Mouse (Mus musculus): ENCODE results near the gene Rpgrip1l. TPM values are rescaled to one million over a fixed set of nuclear protein-coding genes. Genes with fewer than 3 reads are reported as not detected.

Gene Rpgrip1l
- polyA plus RNA-seq, 1 experiment from 2014 or later, result 16.5 TPM

DNA sequence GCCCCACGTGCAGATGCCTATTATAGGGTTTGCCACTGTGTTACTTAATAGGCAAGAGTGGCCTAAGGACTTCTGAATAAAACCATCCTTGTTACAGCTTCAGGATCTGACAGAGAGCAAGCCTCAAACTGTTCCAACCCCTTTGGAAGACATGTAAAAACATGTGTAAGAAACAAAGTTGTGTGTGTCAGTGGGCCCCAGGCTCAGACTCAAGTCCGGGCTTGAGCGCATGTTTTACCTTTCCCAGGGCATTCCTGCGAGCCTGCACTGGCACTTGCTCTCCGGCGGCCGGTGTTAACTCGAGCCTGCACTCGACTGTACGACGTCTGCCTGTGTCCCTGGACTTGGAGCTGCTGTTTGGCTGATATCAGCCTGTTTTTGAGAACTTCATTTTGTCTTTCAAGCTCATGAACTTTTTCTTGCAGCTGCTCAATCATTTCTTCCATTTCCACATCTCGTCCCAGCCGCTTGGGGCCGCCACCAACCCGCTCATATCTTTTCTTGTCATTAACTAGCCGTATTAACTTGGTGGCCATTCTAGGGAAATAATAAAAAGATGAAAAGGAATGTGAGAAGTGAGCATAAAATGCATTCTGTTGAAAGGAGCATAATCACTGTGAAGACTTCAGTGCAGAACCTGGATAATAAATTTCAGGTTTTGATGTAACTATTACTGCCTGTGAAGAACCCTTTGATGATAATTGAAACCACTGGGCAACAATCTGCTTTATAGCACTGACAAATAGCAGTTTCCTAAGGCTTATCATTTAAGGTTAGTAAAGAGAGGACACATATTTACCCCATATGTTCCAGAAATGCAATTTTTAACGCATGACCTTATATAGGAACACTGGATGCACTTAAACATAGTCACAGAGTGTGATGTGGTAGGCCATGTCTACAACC, 8.3 kb downstream of the Rpgrip1l start:
- no peaks in the 10 kb centered on the region for H3K4me1 ChIP-seq (ENCODE audit: control insufficient read depth, insufficient read depth, low read length)
- H3K4me3 ChIP-seq (ENCODE audit: low read depth, low read length), result no peak overlapping the region
- no peaks in the 10 kb centered on the region for H3K36me3 ChIP-seq (replicated peaks; ENCODE audit: control insufficient read depth, insufficient read depth, low read depth, low read length)
- H3K27ac ChIP-seq (replicated peaks; ENCODE audit: low read depth, low read length), result no peak overlapping the region
- no peak overlapping the region; the same call in 1 of the 2 replicates for H3K4me2 ChIP-seq (ENCODE audit: low read depth, low read length)
- H3K9me3 ChIP-seq (replicated peaks; ENCODE audit: control insufficient read depth, low read length), result no peaks in the 10 kb centered on the region
- DNase-seq (ENCODE audit: low spot score) (peak; percentile 36), ATAC-seq (replicated peaks; ENCODE audit: insufficient number of reproducible peaks, low FRiP score, low TSS enrichment, low read depth) (no peak)
- 69% methylated on average over 17 of the region's 17 CpGs for WGBS
- no peaks in the 10 kb centered on the region for H3K27me3 ChIP-seq (ENCODE audit: control insufficient read depth, insufficient read depth, low read length)
- H3K9ac ChIP-seq (replicated peaks; ENCODE audit: low read length), result no peak overlapping the region

GRCm38 (mm10) chr8:91298672-91299071, 14.4 kb downstream of the Rpgrip1l start:
- H3K9me3 ChIP-seq (replicated peaks; ENCODE audit: control insufficient read depth, low read length), result no peaks in the 10 kb centered on the region
- no peaks in the 10 kb centered on the region for H3K4me1 ChIP-seq (ENCODE audit: control insufficient read depth, insufficient read depth, low read length)
- no peak overlapping the region for H3K4me2 ChIP-seq (ENCODE audit: low read depth, low read length)
- H3K9ac ChIP-seq (replicated peaks; ENCODE audit: low read length), result no peak overlapping the region
- H3K36me3 ChIP-seq (replicated peaks; ENCODE audit: control insufficient read depth, insufficient read depth, low read depth, low read length), result no peaks in the 10 kb centered on the region
- H3K27ac ChIP-seq (replicated peaks; ENCODE audit: low read depth, low read length), result no peak overlapping the region
- ATAC-seq (replicated peaks; ENCODE audit: insufficient number of reproducible peaks, low FRiP score, low TSS enrichment, low read depth) (no peak), DNase-seq (ENCODE audit: low spot score) (no peak)
- WGBS, result 86% methylated on average over 2 of the region's 2 CpGs
- H3K4me3 ChIP-seq (ENCODE audit: low read depth, low read length), result no peak overlapping the region
- H3K27me3 ChIP-seq (ENCODE audit: control insufficient read depth, insufficient read depth, low read length), result no peaks in the 10 kb centered on the region

- 61% methylated on average over 5 of the region's 5 CpGs for WGBS
- no peaks in the 10 kb centered on the region for H3K36me3 ChIP-seq (replicated peaks; ENCODE audit: control insufficient read depth, insufficient read depth, low read depth, low read length)
- H3K4me2 ChIP-seq (ENCODE audit: low read depth, low read length), result no peak overlapping the region
- no peak overlapping the region for H3K4me3 ChIP-seq (ENCODE audit: low read depth, low read length)
- no peak overlapping the region for H3K9ac ChIP-seq (replicated peaks; ENCODE audit: low read length)
- H3K9me3 ChIP-seq (replicated peaks; ENCODE audit: control insufficient read depth, low read length), result no peaks in the 10 kb centered on the region
- no peaks in the 10 kb centered on the region for H3K27me3 ChIP-seq (ENCODE audit: control insufficient read depth, insufficient read depth, low read length)
- no peak overlapping the region for H3K27ac ChIP-seq (replicated peaks; ENCODE audit: low read depth, low read length)
- no peaks in the 10 kb centered on the region for H3K4me1 ChIP-seq (ENCODE audit: control insufficient read depth, insufficient read depth, low read length)
- DNase-seq (ENCODE audit: low spot score) (peak; percentile 53), ATAC-seq (replicated peaks; ENCODE audit: insufficient number of reproducible peaks, low FRiP score, low TSS enrichment, low read depth) (no peak)
These were observed 17.3 kb downstream of the Rpgrip1l start for GRCm38 (mm10) chr8:91295786-91296185.

DNA sequence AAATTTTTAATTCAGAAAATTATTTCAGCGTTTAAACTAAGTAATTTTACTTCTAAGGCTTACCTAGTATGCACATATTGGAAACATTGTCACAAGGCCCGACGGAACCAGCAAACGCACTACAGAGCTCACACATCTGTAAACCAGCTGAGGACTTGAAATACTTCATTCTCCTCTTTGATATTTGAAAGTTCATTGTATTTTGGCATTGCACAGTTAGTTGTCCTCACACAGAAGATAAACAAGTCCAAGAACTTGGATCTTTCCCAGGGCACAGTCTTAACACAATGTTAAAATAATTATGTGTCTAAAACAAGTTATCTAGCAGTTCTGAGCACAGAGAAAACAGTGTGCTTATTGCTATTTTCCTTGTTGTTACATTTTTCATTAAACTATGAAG, 22.5 kb downstream of the Rpgrip1l start:
- 62% methylated on average over 4 of the region's 4 CpGs for WGBS
- Histone ChIP-seq H3K36me3 (replicated peaks; ENCODE audit: control insufficient read depth, insufficient read depth, low read depth, low read length) (no peaks in the 10 kb centered on the region), H3K9me3 (replicated peaks; ENCODE audit: control insufficient read depth, low read length) (no peaks in the 10 kb centered on the region), H3K4me1 (ENCODE audit: control insufficient read depth, insufficient read depth, low read length) (no peaks in the 10 kb centered on the region), H3K4me3 (ENCODE audit: low read depth, low read length) (no peak overlapping the region), H3K4me2 (ENCODE audit: low read depth, low read length) (no peak overlapping the region), H3K27ac (replicated peaks; ENCODE audit: low read depth, low read length) (no peak overlapping the region), H3K9ac (replicated peaks; ENCODE audit: low read length) (no peak overlapping the region), H3K27me3 (ENCODE audit: control insufficient read depth, insufficient read depth, low read length) (no peaks in the 10 kb centered on the region)
- ATAC-seq (replicated peaks; ENCODE audit: insufficient number of reproducible peaks, low FRiP score, low TSS enrichment, low read depth) (no peak), DNase-seq (ENCODE audit: low spot score) (peak; percentile 43)

- Histone ChIP-seq H3K9me3 (replicated peaks; ENCODE audit: control insufficient read depth, low read length) (no peaks in the 10 kb centered on the region), H3K4me1 (ENCODE audit: control insufficient read depth, insufficient read depth, low read length) (no peaks in the 10 kb centered on the region), H3K27me3 (ENCODE audit: control insufficient read depth, insufficient read depth, low read length) (no peaks in the 10 kb centered on the region), H3K27ac (replicated peaks; ENCODE audit: low read depth, low read length) (no peak overlapping the region), H3K4me2 (ENCODE audit: low read depth, low read length) (no peak overlapping the region), H3K36me3 (replicated peaks; ENCODE audit: control insufficient read depth, insufficient read depth, low read depth, low read length) (no peaks in the 10 kb centered on the region), H3K4me3 (ENCODE audit: low read depth, low read length) (no peak overlapping the region), H3K9ac (replicated peaks; ENCODE audit: low read length) (no peak overlapping the region)
- no peak for DNase-seq (ENCODE audit: low spot score)
- 80% methylated on average over 8 of the region's 8 CpGs for WGBS
- ATAC-seq (replicated peaks; ENCODE audit: insufficient number of reproducible peaks, low FRiP score, low TSS enrichment, low read depth), result no peak
These were observed 26.8 kb downstream of the Rpgrip1l start for GRCm38 (mm10) chr8:91286237-91286636.

- Histone ChIP-seq H3K27me3 (ENCODE audit: control insufficient read depth, insufficient read depth, low read length) (no peaks in the 10 kb centered on the region), H3K4me2 (ENCODE audit: low read depth, low read length) (no peak overlapping the region), H3K9ac (replicated peaks; ENCODE audit: low read length) (no peak overlapping the region), H3K27ac (replicated peaks; ENCODE audit: low read depth, low read length) (no peak overlapping the region), H3K4me3 (ENCODE audit: low read depth, low read length) (no peak overlapping the region), H3K36me3 (replicated peaks; ENCODE audit: control insufficient read depth, insufficient read depth, low read depth, low read length) (no peaks in the 10 kb centered on the region), H3K9me3 (replicated peaks; ENCODE audit: control insufficient read depth, low read length) (no peaks in the 10 kb centered on the region), H3K4me1 (ENCODE audit: control insufficient read depth, insufficient read depth, low read length) (no peaks in the 10 kb centered on the region)
- 90% methylated on average over 1 of the region's 1 CpGs for WGBS
- DNase-seq (ENCODE audit: low spot score), result no peak
- no peak for ATAC-seq (replicated peaks; ENCODE audit: insufficient number of reproducible peaks, low FRiP score, low TSS enrichment, low read depth)
These were observed 29.2 kb downstream of the Rpgrip1l start for GRCm38 (mm10) chr8:91283815-91284214.

- ATAC-seq (replicated peaks; ENCODE audit: insufficient number of reproducible peaks, low FRiP score, low TSS enrichment, low read depth), result no peak
- Histone ChIP-seq H3K9me3 (replicated peaks; ENCODE audit: control insufficient read depth, low read length) (no peaks in the 10 kb centered on the region), H3K4me3 (ENCODE audit: low read depth, low read length) (no peak overlapping the region), H3K9ac (replicated peaks; ENCODE audit: low read length) (no peak overlapping the region), H3K4me2 (ENCODE audit: low read depth, low read length) (no peak overlapping the region), H3K27ac (replicated peaks; ENCODE audit: low read depth, low read length) (no peak overlapping the region), H3K36me3 (replicated peaks; ENCODE audit: control insufficient read depth, insufficient read depth, low read depth, low read length) (no peaks in the 10 kb centered on the region), H3K27me3 (ENCODE audit: control insufficient read depth, insufficient read depth, low read length) (no peaks in the 10 kb centered on the region), H3K4me1 (ENCODE audit: control insufficient read depth, insufficient read depth, low read length) (no peaks in the 10 kb centered on the region)
- DNase-seq (ENCODE audit: low spot score), result no peak
- WGBS, result 71% methylated on average over 5 of the region's 5 CpGs
These were observed 30.4 kb downstream of the Rpgrip1l start for GRCm38 (mm10) chr8:91282655-91283054.

DNA sequence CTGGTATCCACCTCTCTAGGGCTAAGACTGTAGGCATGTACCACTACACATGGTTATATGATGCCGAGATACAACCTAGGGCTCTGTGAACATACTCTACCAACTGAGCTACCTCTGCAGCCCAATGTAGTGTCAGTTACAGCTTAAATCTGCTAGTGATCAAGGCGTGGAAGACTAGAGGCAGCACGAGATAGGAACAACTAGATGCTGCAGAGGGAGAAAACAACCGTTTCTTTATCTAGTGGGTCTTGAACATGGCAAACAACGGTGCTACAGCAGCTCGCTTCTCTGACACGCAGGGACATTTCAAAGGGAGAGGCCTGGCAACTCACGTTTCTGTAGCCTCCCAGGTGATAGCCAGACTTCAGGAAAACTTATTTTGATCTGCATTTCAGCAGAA, 31.5 kb downstream of the Rpgrip1l start:
- no peaks in the 10 kb centered on the region for H3K9me3 ChIP-seq (replicated peaks; ENCODE audit: control insufficient read depth, low read length)
- no peaks in the 10 kb centered on the region for H3K4me1 ChIP-seq (ENCODE audit: control insufficient read depth, insufficient read depth, low read length)
- H3K4me2 ChIP-seq (ENCODE audit: low read depth, low read length), result no peak overlapping the region
- H3K4me3 ChIP-seq (ENCODE audit: low read depth, low read length), result no peak overlapping the region
- no peaks in the 10 kb centered on the region for H3K27me3 ChIP-seq (ENCODE audit: control insufficient read depth, insufficient read depth, low read length)
- 76% methylated on average over 8 of the region's 8 CpGs for WGBS
- no peak overlapping the region for H3K27ac ChIP-seq (replicated peaks; ENCODE audit: low read depth, low read length)
- no peak for ATAC-seq (replicated peaks; ENCODE audit: insufficient number of reproducible peaks, low FRiP score, low TSS enrichment, low read depth)
- DNase-seq (ENCODE audit: low spot score), result no peak
- no peak overlapping the region for H3K9ac ChIP-seq (replicated peaks; ENCODE audit: low read length)
- no peaks in the 10 kb centered on the region for H3K36me3 ChIP-seq (replicated peaks; ENCODE audit: control insufficient read depth, insufficient read depth, low read depth, low read length)

All from embryonic facial prominence, embryonic 11.5 days (tissue).